Mouse (Mus musculus) CH12.LX (cell line): ENCODE measurements around the gene Dnah11. TPM values are rescaled to one million over a fixed set of nuclear protein-coding genes. Genes with fewer than 3 reads are reported as not detected.
A peak's percentile ranks its signal among the peaks of the same experiment; 100 is the strongest.

Experiments used
- DNase-seq: peaks from one replicate; pipeline ENCODE4 v3.0.0-alpha.2; 2013; ENCODE audit errors: extremely low read depth
- H3K27ac ChIP-seq: 2 replicates; pipeline ENCODE4 v1.5.1; 2012; ENCODE audit warnings: low read depth, mild to moderate bottlenecking, control low read depth, moderate library complexity; ENCODE audit not compliant: insufficient read depth
- H3K27me3 ChIP-seq: replicated peaks from 2 replicates; pipeline ENCODE3; 2012; ENCODE audit warnings: inconsistent platforms
- H3K36me3 ChIP-seq, 2 experiments: replicated peaks in 1 of 2; 2 replicates each; pipeline versions ENCODE3 to v1.6.1; 2012; ENCODE audit warnings: inconsistent platforms in 1 of 2, low read length in 1 of 2, mild to moderate bottlenecking in 1 of 2, mixed read lengths in 1 of 2, moderate library complexity in 1 of 2; ENCODE audit not compliant: control insufficient read depth in 1 of 2, insufficient read depth in 1 of 2
- H3K4me1 ChIP-seq, 2 experiments: 2 replicates each; pipeline ENCODE4 v1.6.1; 2012; ENCODE audit warnings: inconsistent platforms in 1 of 2, moderate library complexity in 1 of 2; ENCODE audit not compliant: insufficient read depth in 2 of 2, control insufficient read depth in 1 of 2
- H3K4me2 ChIP-seq: 2 replicates; pipeline ENCODE4 v1.6.1; 2012; ENCODE audit warnings: low read depth, mild to moderate bottlenecking, control low read depth; ENCODE audit not compliant: poor library complexity, insufficient read depth, severe bottlenecking
- H3K4me3 ChIP-seq, 3 experiments: fragments of 150-350 bp in 1 of 3; sonication (generic) in 1 of 3; replicated peaks in 1 of 3; 2 replicates each; pipeline versions ENCODE3 to v1.5.1; 2011 to 2012; ENCODE audit warnings: low read depth in 2 of 3, low read length in 2 of 3, mild to moderate bottlenecking in 2 of 3, moderate library complexity in 2 of 3, control low read depth in 1 of 3, improper control_type of control experiment in 1 of 3, inconsistent platforms in 1 of 3, mixed read lengths in 1 of 3; ENCODE audit not compliant: poor library complexity in 1 of 3
- H3K79me2 ChIP-seq: replicated peaks from 2 replicates; pipeline ENCODE4 v1.6.1; 2012; ENCODE audit warnings: mild to moderate bottlenecking, moderate library complexity; ENCODE audit not compliant: control insufficient read depth, poor library complexity, insufficient read depth, severe bottlenecking; ENCODE audit errors: extremely low read depth
- H3K9ac ChIP-seq: 2 replicates; pipeline ENCODE4 v1.6.1; 2012; ENCODE audit warnings: low read depth, mild to moderate bottlenecking, control low read depth, moderate library complexity; ENCODE audit not compliant: insufficient read depth
- H3K9me3 ChIP-seq: replicated peaks from 2 replicates; pipeline ENCODE3; 2012; ENCODE audit warnings: low read length, inconsistent platforms, mixed read lengths
- BHLHE40 ChIP-seq: IDR thresholded peaks from 2 replicates; pipeline ENCODE4 v1.6.1; 2011; ENCODE audit warnings: mild to moderate bottlenecking, low read depth, low read length, improper control_type of control experiment
- E2F4 ChIP-seq: IDR thresholded peaks from 2 replicates; pipeline ENCODE4 v1.6.1; 2011; ENCODE audit warnings: low read depth, low read length, improper control_type of control experiment; ENCODE audit not compliant: insufficient replicate concordance
- ELF1 ChIP-seq: IDR thresholded peaks from 2 replicates; pipeline ENCODE4 v1.6.1; 2014; ENCODE audit warnings: low read depth, mild to moderate bottlenecking, inconsistent platforms, low read length, improper control_type of control experiment
- ETS1 ChIP-seq: conservative IDR thresholded peaks from 2 replicates; pipeline ENCODE4 v1.6.1; 2012; ENCODE audit warnings: low read depth, mild to moderate bottlenecking, inconsistent platforms, low read length, improper control_type of control experiment, moderate library complexity
- HCFC1 ChIP-seq: IDR thresholded peaks from 2 replicates; pipeline ENCODE4 v1.6.1; 2012; ENCODE audit warnings: low read depth, mild to moderate bottlenecking, inconsistent platforms, low read length, improper control_type of control experiment
- JUN ChIP-seq: IDR thresholded peaks from 2 replicates; pipeline ENCODE4 v1.6.1; 2011; ENCODE audit warnings: low read depth, mild to moderate bottlenecking, low read length, improper control_type of control experiment, moderate library complexity; ENCODE audit not compliant: insufficient read depth
- JUND ChIP-seq: conservative IDR thresholded peaks from 2 replicates; pipeline ENCODE4 v1.6.1; 2011; ENCODE audit warnings: low read depth, low read length, improper control_type of control experiment
- KAT2A ChIP-seq: IDR thresholded peaks from 2 replicates; pipeline ENCODE4 v1.6.1; 2012; ENCODE audit warnings: low read length, improper control_type of control experiment, inconsistent platforms; ENCODE audit not compliant: insufficient replicate concordance
- MEF2A ChIP-seq: IDR thresholded peaks from 2 replicates; pipeline ENCODE4 v1.6.1; 2014; ENCODE audit warnings: low read depth, mild to moderate bottlenecking, inconsistent platforms, low read length, improper control_type of control experiment, borderline replicate concordance
- MXI1 ChIP-seq: IDR thresholded peaks from 2 replicates; pipeline ENCODE4 v1.6.1; 2011; ENCODE audit warnings: mild to moderate bottlenecking, low read depth, low read length, improper control_type of control experiment
- PAX5 ChIP-seq: IDR thresholded peaks from 2 replicates; pipeline ENCODE4 v1.6.1; 2012; ENCODE audit warnings: low read length, inconsistent platforms, mixed read lengths
- SMC3 ChIP-seq: IDR thresholded peaks from 2 replicates; pipeline ENCODE4 v1.6.1; 2011; ENCODE audit warnings: low read depth, low read length, improper control_type of control experiment
- TBP ChIP-seq: conservative IDR thresholded peaks from 2 replicates; pipeline ENCODE4 v1.6.1; 2011; ENCODE audit warnings: low read depth, low read length, improper control_type of control experiment
- TCF12 ChIP-seq: IDR thresholded peaks from 2 replicates; pipeline ENCODE4 v1.6.1; 2014; ENCODE audit warnings: low read depth, mild to moderate bottlenecking, inconsistent platforms, low read length, improper control_type of control experiment
- UBTF ChIP-seq: IDR thresholded peaks from 2 replicates; pipeline ENCODE4 v1.6.1; 2012; ENCODE audit warnings: low read depth, mild to moderate bottlenecking, inconsistent platforms, low read length, improper control_type of control experiment, moderate library complexity
- ZKSCAN1 ChIP-seq: IDR thresholded peaks from 2 replicates; pipeline ENCODE4 v1.6.1; 2012; ENCODE audit warnings: low read depth, inconsistent platforms, low read length, improper control_type of control experiment, borderline replicate concordance
- ZMIZ1 ChIP-seq: IDR thresholded peaks from 2 replicates; pipeline ENCODE4 v1.6.1; 2012; ENCODE audit warnings: low read depth, mild to moderate bottlenecking, inconsistent platforms, low read length, improper control_type of control experiment
- dilution Hi-C: fragments of 300-500 bp; cut with MboI; formaldehyde crosslinking; loops from 2 replicates; pipeline ENCODE4 v1.14.3; 2020; ENCODE audit warnings: low sequenced_read_pairs; ENCODE audit not compliant: extremely low pct_unique_long_range_greater_than_20kb, extremely low pct_ligation_motif_present
- in situ Hi-C: fragments of 300-500 bp; cut with MboI; formaldehyde crosslinking; loops from 3 replicates; pipeline ENCODE4 v1.14.3; 2019; ENCODE audit warnings: low sequenced_read_pairs, low pct_ligation_motif_present, low pct_unique_long_range_greater_than_20kb, mixed read lengths
- polyA plus RNA-seq: library from polyadenylated mRNA; unstranded; fragments of >175 nt; gene quantifications from 2 replicates; pipeline ENCODE4 v1.2.1, GENCODE M21; 2012; ENCODE audit warnings: low read depth; ENCODE audit not compliant: insufficient read length
- total RNA-seq, 2 experiments: library from RNA; depleted of rRNA; stranded (reverse); fragments of 300-350 nt in 1 of 2; fragments of >200 nt in 1 of 2; gene quantifications; 2 replicates each; pipeline ENCODE4 v1.2.3; 2012 to 2014

The Dnah11 gene
- total and polyA plus RNA-seq, 3 experiments: 0.85 to 2.5 (median 1.2) TPM

- Histone ChIP-seq H3K9ac (no peak overlapping the region), H3K79me2 (no peaks in the 10 kb centered on the region; the same call in 1 of the 2 replicates), H3K27ac (no peak overlapping the region), H3K4me3 (no peak overlapping the region), H3K9me3 (no peaks in the 10 kb centered on the region), H3K4me2 (no peak overlapping the region), H3K36me3 (peaks cover under 1 to 60% of the 10 kb centered on the region in 2 experiments), H3K27me3 (no peaks in the 10 kb centered on the region), H3K4me1 (no peaks in the 10 kb centered on the region)
- in situ Hi-C loops (no loop called here), dilution Hi-C loops (no loop called here)
- DNase-seq: no peak
- no peak for TF ChIP-seq HCFC1
- no peak for TF ChIP-seq TBP
- TF ChIP-seq MXI1: 0 out of 2 replicates have a peak, but pooled peaks have one; percentile 26
- TF ChIP-seq SMC3: no peak
Measured at GRCm38 (mm10) chr12:117861249-117861648, 337.6 kb downstream of the Dnah11 start.

- H3K4me2 ChIP-seq: no peak overlapping the region
- H3K79me2 ChIP-seq: no peaks in the 10 kb centered on the region; the same call in 1 of the 2 replicates
- dilution Hi-C loops (no loop called here), in situ Hi-C loops (no loop called here)
- H3K4me3 ChIP-seq: no peak overlapping the region
- H3K9me3 ChIP-seq: no peaks in the 10 kb centered on the region
- H3K9ac ChIP-seq: no peak overlapping the region
- no peak for DNase-seq
- no peaks in the 10 kb centered on the region for H3K27me3 ChIP-seq
- H3K36me3 ChIP-seq: peaks cover 0 to 59% of the 10 kb centered on the region in 2 experiments
- TF ChIP-seq ETS1 (no peak), TCF12 (no peak), MEF2A (no peak), E2F4 (no peak), ELF1 (no peak), JUN (no peak), JUND (no peak), KAT2A (no peak), PAX5 (no peak), UBTF (no peak), ZMIZ1 (no peak), HCFC1 (no peak), BHLHE40 (no peak), ZKSCAN1 (no peak), TBP (no peak)
- no peaks in the 10 kb centered on the region for H3K4me1 ChIP-seq
- no peak overlapping the region for H3K27ac ChIP-seq
Measured at GRCm38 (mm10) chr12:117860840-117861239, 338.0 kb downstream of the Dnah11 start.
